Mouse (Mus musculus) gastrocnemius, adult 18-20 months (tissue): ENCODE measurements around the gene Gm29797. TPM values are rescaled to one million over a fixed set of nuclear protein-coding genes. Genes with fewer than 3 reads are reported as not detected.

Experiments
- DNase-seq: peaks from one replicate; pipeline ENCODE4 v3.0.0; 2021; ENCODE audit warnings: low spot score
- total RNA-seq, 2 experiments: library from RNA; stranded (reverse); gene quantifications; 2 replicates each; pipeline ENCODE4 v1.2.3; 2021

Gene Gm29797
- total RNA-seq, 2 experiments from 2014 or later: not detected

GRCm38 (mm10) chr2:181695776-181696175, 38.9 kb downstream of the Gm29797 start:
- DNase-seq: no peak

GRCm38 (mm10) chr2:181696801-181697420, 40.1 kb downstream of the Gm29797 start:
- no peak for DNase-seq

- no peak for DNase-seq
These were observed 41.4 kb downstream of the Gm29797 start, which contains the start of gene Lkaaear1 for GRCm38 (mm10) chr2:181698241-181698640. Lkaaear1 (minus strand) TSS chr2:181698442.

- no peak for DNase-seq
These were observed 49.8 kb downstream of the Gm29797 start for GRCm38 (mm10) chr2:181706668-181707067.

Other genes starting within 250 kb of the Gm29797 start
- gene Zbtb46, start 197.6 kb upstream of the Gm29797 start, total RNA-seq: 1 to 10 TPM; 3.3 to 5.9 TPM
- gene Abhd16b, start 163.8 kb upstream of the Gm29797 start, total RNA-seq: not detected
- 10 to 100 TPM; 48.9 to 51.1 TPM for gene Tpd52l2, start 159.9 kb upstream of the Gm29797 start, total RNA-seq
- gene Dnajc5, start 136.5 kb upstream of the Gm29797 start, total RNA-seq: 10 to 100 TPM; 42.2 to 47.7 TPM
- 10 to 100 TPM; 23.2 to 23.4 TPM for gene Uckl1, start 72.1 kb upstream of the Gm29797 start, total RNA-seq
- 10 to 100 TPM; 30.8 to 34.2 TPM for gene Prpf6, start 65.2 kb upstream of the Gm29797 start, total RNA-seq
- gene Zfp512b, start 64.2 kb upstream of the Gm29797 start, total RNA-seq: 10 to 100 TPM; 13.5 to 18.0 TPM
- 1 to 10 TPM; 1.3 to 3.2 TPM for gene Samd10, start 57.8 kb upstream of the Gm29797 start, total RNA-seq
- gene Sox18, start 14.6 kb downstream of the Gm29797 start, total RNA-seq: 10 to 100 TPM in 1 of 2 experiments, 1 to 10 TPM in 1; 9.7 to 22.1 TPM
- gene Tcea2, start 23.3 kb downstream of the Gm29797 start, total RNA-seq: 1 to 10 TPM; 6.6 to 6.9 TPM
- 1 to 10 TPM; 2.4 to 4.3 TPM for gene Rgs19, start 36.9 kb downstream of the Gm29797 start, total RNA-seq
- not detected for gene Lkaaear1, start 41.4 kb downstream of the Gm29797 start, total RNA-seq
- gene Oprl1, start 58.0 kb downstream of the Gm29797 start, total RNA-seq: not detected
- gene Myt1, start 106.3 kb downstream of the Gm29797 start, total RNA-seq: not detected
- gene Pcmtd2, start 180.8 kb downstream of the Gm29797 start, total RNA-seq: 10 to 100 TPM; 41.5 to 45.8 TPM
- gene Polr3k, start 207.3 kb downstream of the Gm29797 start, total RNA-seq: 10 to 100 TPM in 1 of 2 experiments, 1 to 10 TPM in 1; 8.5 to 10.8 TPM